Mouse (Mus musculus) MEL (cell line): Measurements from ENCODE around the gene Ubxn1.

Experiments
- CTCF ChIP-seq, 3 experiments: IDR thresholded peaks in 2 of 3; conservative IDR thresholded peaks in 1 of 3; 2 replicates each; pipeline ENCODE4 v1.5.1; 2011 to 2012; ENCODE audit warnings: low read length in 3 of 3, low read depth in 2 of 3, mild to moderate bottlenecking in 2 of 3, improper control_type of control experiment in 1 of 3, inconsistent platforms in 1 of 3, mixed read lengths in 1 of 3, moderate library complexity in 1 of 3; ENCODE audit not compliant: control insufficient read depth in 1 of 3, insufficient read depth in 1 of 3, poor library complexity in 1 of 3, severe bottlenecking in 1 of 3
- MAZ ChIP-seq: IDR thresholded peaks from 2 replicates; pipeline ENCODE4 v1.6.1; 2012; ENCODE audit warnings: low read depth, mild to moderate bottlenecking, inconsistent platforms, low read length, improper control_type of control experiment
- POLR2A ChIP-seq, 2 experiments: IDR thresholded peaks; 2 replicates each; pipeline ENCODE4 v1.6.1; 2011 to 2012; ENCODE audit warnings: low read length in 2 of 2, mild to moderate bottlenecking in 2 of 2, control low read depth in 1 of 2, improper control_type of control experiment in 1 of 2, low read depth in 1 of 2, moderate library complexity in 1 of 2; ENCODE audit not compliant: control insufficient read depth in 1 of 2, insufficient read depth in 1 of 2, poor library complexity in 1 of 2

GRCm38 (mm10) chr19:8898576-8898975 is 27.3 kb downstream of the Ubxn1 start:
- TF ChIP-seq MAZ: no peak
- no peak for TF ChIP-seq CTCF (IDR thresholded peaks at IDR 0.05 in 2 of 3, conservative IDR thresholded peaks at IDR 0.05 in 1 of 3; ENCODE audit: control insufficient read depth in 1 of 3, insufficient read depth in 1 of 3, low read depth in 2 of 3, low read length in 3 of 3, poor library complexity in 1 of 3, severe bottlenecking in 1 of 3)
- TF ChIP-seq POLR2A (IDR thresholded peaks at IDR 0.05; ENCODE audit: control insufficient read depth in 1 of 2, insufficient read depth in 1 of 2, low read depth in 1 of 2, low read length in 2 of 2, poor library complexity in 1 of 2): no peak
